Mouse (Mus musculus): ENCODE measurements around the gene Ptprd. TPM values are rescaled to one million over a fixed set of nuclear protein-coding genes. Genes with fewer than 3 reads are reported as not detected.

The Ptprd gene
- 5.6 and 5.8 TPM in 2 replicates for polyA plus RNA-seq (2015; fragmentation: Nextera tagmentation; extraction: Ambion mirVana)

DNA sequence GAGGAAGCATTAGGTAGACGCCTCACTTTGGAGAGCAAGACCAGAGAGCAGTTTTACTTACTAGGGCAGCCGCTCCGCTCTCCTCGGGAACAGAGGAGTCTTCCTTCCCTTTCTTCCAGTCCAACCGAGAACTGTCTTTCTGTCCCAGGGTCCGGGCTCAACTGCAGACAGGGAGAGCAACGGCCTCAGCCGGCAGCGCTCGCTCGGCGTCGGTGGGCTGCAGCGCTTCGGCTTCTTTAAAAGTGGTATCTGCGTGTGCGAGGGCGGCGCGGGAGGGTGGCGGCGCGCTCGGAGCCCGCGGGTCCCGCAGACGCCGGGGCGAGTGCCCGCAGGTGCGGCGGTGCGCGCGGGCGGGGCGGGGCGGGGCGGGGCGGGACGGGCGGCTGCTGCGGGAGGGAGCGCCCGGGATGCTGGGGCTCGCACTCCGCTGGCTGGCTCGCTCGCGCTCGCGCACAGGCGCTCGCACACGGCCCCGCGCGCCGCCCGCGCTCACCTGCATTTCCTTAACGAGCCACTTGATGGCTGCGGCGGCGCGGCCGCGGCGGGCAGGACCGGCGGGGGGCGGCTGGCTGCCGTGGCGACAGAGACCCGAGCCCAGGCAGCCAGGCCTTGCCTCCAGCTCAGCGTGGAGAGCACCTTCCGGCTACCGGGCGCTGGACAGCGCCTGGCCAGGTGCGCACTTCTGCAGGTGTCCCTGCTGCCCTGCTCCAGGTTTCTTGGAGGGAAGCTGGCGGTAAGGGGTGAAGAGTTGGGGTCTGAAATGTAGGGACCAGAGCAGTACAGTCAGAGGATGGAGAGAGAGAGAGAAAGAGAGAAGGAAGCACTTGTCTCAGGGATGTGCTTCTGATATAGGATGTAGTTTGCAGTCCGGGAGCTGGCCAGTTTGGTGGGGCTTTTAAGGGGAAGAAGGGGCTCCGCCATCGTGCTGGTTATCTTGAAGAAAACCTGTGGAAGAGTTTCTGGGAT lies at the start of gene Ptprd:
Gene Ptprd, minus strand, starts transcription at position 433 of the 966 bp plus-strand sequence.
- DNase-seq (ENCODE audit: low spot score), result peak; percentile 56
- ATAC-seq (ENCODE audit: low FRiP score, low TSS enrichment), result peak; percentile 87
- H3K9ac ChIP-seq (ENCODE audit: low read length), result no peak within 1 kb of the TSS

DNA sequence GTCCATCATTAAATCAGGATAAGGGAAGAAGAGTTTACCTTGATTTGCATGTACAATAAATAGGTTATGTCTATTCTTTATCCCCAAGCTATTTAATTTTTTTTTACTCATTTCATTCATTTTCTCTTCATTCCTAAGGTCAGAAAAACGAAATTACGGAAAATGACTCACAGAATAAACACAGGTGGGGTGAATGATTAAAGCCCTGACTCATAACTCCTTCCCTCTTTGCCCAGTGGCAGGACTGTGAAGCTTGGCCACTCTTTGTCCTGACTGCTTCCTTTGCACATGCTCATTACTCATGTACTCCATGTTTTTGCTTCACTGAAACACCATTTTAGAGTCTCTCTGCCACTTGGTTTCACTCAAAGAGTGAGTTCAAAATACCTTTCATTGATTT lies 24.1 kb upstream of the Ptprd start:
- 47% methylated on average over 2 of the region's 2 CpGs for WGBS
- no peak for DNase-seq (ENCODE audit: low spot score)
- no peaks in the 10 kb centered on the region for H3K36me3 ChIP-seq (ENCODE audit: control insufficient read depth, insufficient read depth, low read length)

More for the DNA sequence above, at the start of gene Ptprd:
- Histone ChIP-seq H3K27me3 (ENCODE audit: control insufficient read depth, insufficient read depth, low read length) (no peaks in the 10 kb centered on the region), H3K9me3 (ENCODE audit: control insufficient read depth, low read length) (no peaks in the 10 kb centered on the region), H3K36me3 (ENCODE audit: control insufficient read depth, insufficient read depth, low read length) (no peaks in the 10 kb centered on the region), H3K4me3 (ENCODE audit: low read depth, low read length) (peak within 1 kb of the TSS; percentile 51), H3K4me2 (replicated peaks; ENCODE audit: low read depth) (peak within 1 kb of the TSS; percentile 86), H3K27ac (replicated peaks) (no peak within 1 kb of the TSS), H3K4me1 (replicated peaks; ENCODE audit: control insufficient read depth, insufficient read depth) (no peaks in the 10 kb centered on the region)
- 2% methylated on average over 68 of the region's 86 CpGs for WGBS
- TF ChIP-seq EP300 (optimal IDR thresholded peaks at IDR 0.05) (no peak), CTCF (IDR thresholded peaks at IDR 0.05; ENCODE audit: low read depth) (peak; percentile 29; the same call in 1 of the 2 replicates)

DNA sequence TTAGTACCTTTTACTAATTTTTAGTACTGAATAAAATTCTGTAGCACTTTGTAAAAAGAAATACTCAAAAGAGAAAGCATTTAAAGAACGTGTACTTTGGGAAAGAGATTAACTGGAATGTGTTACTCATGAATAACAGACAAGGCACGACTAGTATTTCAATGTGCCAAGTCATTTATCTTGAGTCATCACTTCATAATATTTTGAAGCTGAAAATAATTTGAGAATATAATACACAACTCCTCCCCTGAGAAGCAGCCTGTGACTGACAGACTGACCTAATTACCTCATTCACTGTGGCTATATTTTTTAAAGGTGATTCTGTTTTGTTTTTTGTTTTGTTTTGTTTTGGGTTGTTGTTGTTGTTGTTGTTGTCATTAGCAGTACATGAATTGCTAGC lies 23.6 kb upstream of the Ptprd start:
- no peak overlapping the region for H3K4me2 ChIP-seq (replicated peaks; ENCODE audit: low read depth)
- no peaks in the 10 kb centered on the region for H3K27me3 ChIP-seq (ENCODE audit: control insufficient read depth, insufficient read depth, low read length)
- ATAC-seq (ENCODE audit: low FRiP score, low TSS enrichment) (no peak), DNase-seq (ENCODE audit: low spot score) (no peak)
- H3K9me3 ChIP-seq (ENCODE audit: control insufficient read depth, low read length), result no peaks in the 10 kb centered on the region
- TF ChIP-seq CTCF (IDR thresholded peaks at IDR 0.05; ENCODE audit: low read depth), result no peak
- TF ChIP-seq EP300 (optimal IDR thresholded peaks at IDR 0.05), result no peak
- no peak overlapping the region for H3K27ac ChIP-seq (replicated peaks)
- no peaks in the 10 kb centered on the region for H3K4me1 ChIP-seq (replicated peaks; ENCODE audit: control insufficient read depth, insufficient read depth)
- no peak overlapping the region for H3K4me3 ChIP-seq (ENCODE audit: low read depth, low read length)
- WGBS, result 34% methylated on average over 2 of the region's 2 CpGs
- no peaks in the 10 kb centered on the region for H3K36me3 ChIP-seq (ENCODE audit: control insufficient read depth, insufficient read depth, low read length)
- H3K9ac ChIP-seq (ENCODE audit: low read length), result no peak overlapping the region

More for the DNA sequence above, 24.1 kb upstream of the Ptprd start:
- Histone ChIP-seq H3K4me3 (ENCODE audit: low read depth, low read length) (no peak overlapping the region), H3K27ac (replicated peaks) (no peak overlapping the region), H3K9me3 (ENCODE audit: control insufficient read depth, low read length) (no peaks in the 10 kb centered on the region), H3K9ac (ENCODE audit: low read length) (no peak overlapping the region), H3K4me2 (replicated peaks; ENCODE audit: low read depth) (no peak overlapping the region), H3K4me1 (replicated peaks; ENCODE audit: control insufficient read depth, insufficient read depth) (no peaks in the 10 kb centered on the region), H3K27me3 (ENCODE audit: control insufficient read depth, insufficient read depth, low read length) (no peaks in the 10 kb centered on the region)
- peak; percentile 96 for ATAC-seq (ENCODE audit: low FRiP score, low TSS enrichment)
- no peak for TF ChIP-seq EP300 (optimal IDR thresholded peaks at IDR 0.05)

DNA sequence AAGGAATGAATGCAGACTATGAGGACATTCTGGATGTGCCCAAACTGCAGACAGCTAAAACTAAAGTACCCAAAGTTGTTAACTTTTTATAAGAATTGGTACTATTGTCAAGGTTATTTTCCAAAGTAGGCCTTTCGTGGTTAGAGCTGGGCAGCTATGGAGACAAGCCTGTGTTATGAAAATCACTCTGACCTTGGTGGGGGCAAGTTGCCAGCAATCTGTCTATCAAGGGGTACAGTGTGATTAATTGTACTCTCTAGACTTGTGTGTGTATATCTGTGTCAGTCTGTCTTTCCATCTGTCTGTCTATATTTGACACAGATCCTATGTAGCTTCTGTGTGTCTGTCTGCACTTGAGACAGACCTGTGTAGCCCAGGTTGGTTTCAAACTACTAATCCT lies 22.9 kb upstream of the Ptprd start:
- H3K27ac ChIP-seq (replicated peaks), result no peak overlapping the region
- H3K4me1 ChIP-seq (replicated peaks; ENCODE audit: control insufficient read depth, insufficient read depth), result no peaks in the 10 kb centered on the region
- no peak overlapping the region for H3K9ac ChIP-seq (ENCODE audit: low read length)
- H3K4me2 ChIP-seq (replicated peaks; ENCODE audit: low read depth), result no peak overlapping the region
- H3K27me3 ChIP-seq (ENCODE audit: control insufficient read depth, insufficient read depth, low read length), result no peaks in the 10 kb centered on the region
- 92% methylated on average over 1 of the region's 1 CpGs for WGBS
- no peaks in the 10 kb centered on the region for H3K36me3 ChIP-seq (ENCODE audit: control insufficient read depth, insufficient read depth, low read length)
- DNase-seq (ENCODE audit: low spot score) (no peak), ATAC-seq (ENCODE audit: low FRiP score, low TSS enrichment) (no peak)
- H3K4me3 ChIP-seq (ENCODE audit: low read depth, low read length), result no peak overlapping the region
- TF ChIP-seq EP300 (optimal IDR thresholded peaks at IDR 0.05) (no peak), CTCF (IDR thresholded peaks at IDR 0.05; ENCODE audit: low read depth) (no peak)
- no peaks in the 10 kb centered on the region for H3K9me3 ChIP-seq (ENCODE audit: control insufficient read depth, low read length)

DNA sequence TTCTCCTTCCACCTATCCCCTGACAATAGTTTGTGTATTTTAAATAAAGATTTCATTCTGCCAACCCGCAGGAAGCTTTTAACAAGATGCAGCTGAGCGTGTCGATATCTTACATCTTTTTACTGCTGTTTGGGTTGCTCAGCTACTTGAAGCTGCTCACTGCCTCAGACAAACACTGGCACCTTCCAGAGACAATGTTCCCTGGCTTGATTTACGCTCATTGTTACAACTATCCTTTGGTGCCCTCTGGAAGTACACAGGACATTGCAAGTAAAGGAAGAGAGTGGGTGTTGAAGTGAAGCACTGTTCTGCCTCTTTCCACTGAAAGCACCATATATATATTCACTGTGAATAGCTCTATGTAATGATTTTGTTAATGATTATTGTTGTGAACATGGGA lies 2.2 kb upstream of the Ptprd start:
- Histone ChIP-seq H3K36me3 (ENCODE audit: control insufficient read depth, insufficient read depth, low read length) (no peaks in the 10 kb centered on the region), H3K4me3 (ENCODE audit: low read depth, low read length) (no peak overlapping the region), H3K4me1 (replicated peaks; ENCODE audit: control insufficient read depth, insufficient read depth) (no peaks in the 10 kb centered on the region), H3K4me2 (replicated peaks; ENCODE audit: low read depth) (no peak overlapping the region), H3K27me3 (ENCODE audit: control insufficient read depth, insufficient read depth, low read length) (no peaks in the 10 kb centered on the region), H3K9me3 (ENCODE audit: control insufficient read depth, low read length) (no peaks in the 10 kb centered on the region), H3K27ac (replicated peaks) (no peak overlapping the region), H3K9ac (ENCODE audit: low read length) (no peak overlapping the region)
- DNase-seq (ENCODE audit: low spot score) (no peak), ATAC-seq (ENCODE audit: low FRiP score, low TSS enrichment) (no peak)
- TF ChIP-seq CTCF (IDR thresholded peaks at IDR 0.05; ENCODE audit: low read depth) (no peak), EP300 (optimal IDR thresholded peaks at IDR 0.05) (no peak)
- WGBS, result 61% methylated on average over 4 of the region's 4 CpGs

DNA sequence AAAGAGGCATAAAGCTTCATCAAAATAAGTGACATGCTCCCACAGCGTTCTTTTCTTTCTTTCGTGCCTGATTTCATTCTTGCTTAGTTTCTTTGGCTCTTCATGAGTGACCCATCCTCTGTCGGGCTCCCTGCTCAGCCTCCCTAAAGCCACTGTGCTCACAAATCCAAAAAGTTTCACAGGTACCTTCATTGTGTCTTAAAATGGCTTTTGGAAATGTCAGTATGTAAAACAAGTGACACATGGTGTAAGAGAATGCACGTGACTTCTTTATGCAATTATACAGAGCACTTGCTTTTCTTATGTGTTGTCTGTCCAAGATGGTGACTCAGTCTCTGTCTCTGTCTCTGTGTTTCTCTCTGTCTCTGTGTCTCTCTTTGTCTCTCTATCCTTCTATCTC lies 1.2 kb upstream of the Ptprd start:
- no peaks in the 10 kb centered on the region for H3K4me1 ChIP-seq (replicated peaks; ENCODE audit: control insufficient read depth, insufficient read depth)
- DNase-seq (ENCODE audit: low spot score), result no peak
- no peaks in the 10 kb centered on the region for H3K27me3 ChIP-seq (ENCODE audit: control insufficient read depth, insufficient read depth, low read length)
- no peak overlapping the region for H3K4me2 ChIP-seq (replicated peaks; ENCODE audit: low read depth)
- H3K9ac ChIP-seq (ENCODE audit: low read length), result no peak overlapping the region
- no peaks in the 10 kb centered on the region for H3K9me3 ChIP-seq (ENCODE audit: control insufficient read depth, low read length)
- no peak for ATAC-seq (ENCODE audit: low FRiP score, low TSS enrichment)
- H3K36me3 ChIP-seq (ENCODE audit: control insufficient read depth, insufficient read depth, low read length), result no peaks in the 10 kb centered on the region
- TF ChIP-seq CTCF (IDR thresholded peaks at IDR 0.05; ENCODE audit: low read depth) (no peak), EP300 (optimal IDR thresholded peaks at IDR 0.05) (no peak)
- H3K4me3 ChIP-seq (ENCODE audit: low read depth, low read length), result no peak overlapping the region
- 69% methylated on average over 4 of the region's 4 CpGs for WGBS
- no peak overlapping the region for H3K27ac ChIP-seq (replicated peaks)

Measured in stomach, postnatal 0 days (tissue).